Comparison of ENCODE assay signal across 9 mouse cellular contexts in the genomic region with DNA sequence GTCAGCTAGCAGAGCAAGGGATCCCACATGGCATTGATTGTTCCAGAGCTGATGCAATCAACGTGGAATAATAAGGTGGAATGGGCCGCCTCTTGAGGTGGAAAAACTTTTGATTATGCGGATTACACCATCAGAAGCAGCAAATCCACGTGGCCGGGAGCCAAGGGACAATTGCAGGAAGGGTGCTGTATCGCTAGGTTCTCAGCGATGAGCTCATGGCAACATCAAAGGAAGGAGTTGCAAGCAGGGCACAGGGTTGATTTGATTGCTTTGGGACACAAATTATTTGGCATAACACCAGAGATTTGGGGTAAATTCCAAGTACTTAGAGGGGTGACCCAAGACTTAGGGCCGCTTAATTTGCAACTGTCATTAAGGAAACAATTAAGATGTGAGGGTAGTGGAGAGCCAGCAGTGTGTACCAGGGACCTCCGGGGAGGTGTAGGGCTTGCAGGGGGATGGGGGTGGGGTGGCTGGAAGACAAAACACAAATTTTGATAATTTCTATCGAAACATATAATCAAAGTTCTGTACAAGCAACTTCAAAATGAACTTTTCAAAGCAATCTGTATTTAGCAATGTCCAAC.
DNase-seq lines count a peak whose midpoint lies in the region; ATAC-seq and TF ChIP-seq lines count a peak whose summit lies in the region.
"Had no signal": no experiment of that assay in that cellular context is flagged by ENCODE, and none has a peak within 500 bp of the region (broad histone marks: within the 10 kb centered on the region; RNA-seq: fewer than 3 reads in every experiment).

No protein-coding gene starts in this region.

- no peaks in the 10 kb centered on the region for H3K9me3 ChIP-seq in lung, embryonic 14.5 days (ENCODE audit: low read depth, low read length)

- peak; percentile 24 for DNase-seq in embryo, embryonic 10 days (ENCODE audit: low spot score)
- DNase-seq in embryo, embryonic 9.5 days (ENCODE audit: extremely low spot score) = no peak
- DNase-seq in lung, embryonic 14.5 days = peak; percentile 42
- no peak for DNase-seq in lung, postnatal 25 days (ENCODE audit: low spot score)
- DNase-seq in brain, embryonic 14.5 days (ENCODE audit: low read depth) = peak; percentile 90
- peak; percentile 7 for DNase-seq in gastrocnemius, postnatal 14 days
- DNase-seq in frontal cortex, postnatal 14 days (ENCODE audit: low spot score in 2 of 2) = no peak

- TF ChIP-seq POLR2A in brain, embryonic 14.5 days (IDR thresholded peaks at IDR 0.05; ENCODE audit: borderline replicate concordance, extremely low read depth, insufficient read depth, insufficient read length, poor library complexity, severe bottlenecking) = no peak

- no peaks in the 10 kb centered on the region for H3K27me3 ChIP-seq in lung, embryonic 14.5 days (ENCODE audit: insufficient read depth, low read length)
- H3K27me3 ChIP-seq: megakaryocyte, embryonic 14.5 days had no signal

- H3K27ac ChIP-seq in lung, embryonic 14.5 days (ENCODE audit: low read depth) = no peak overlapping the region

- TF ChIP-seq CTCF in lung, embryonic 14.5 days (IDR thresholded peaks at IDR 0.05; ENCODE audit: low read depth) = no peak
- no peak for TF ChIP-seq CTCF in brain, embryonic 14.5 days (IDR thresholded peaks at IDR 0.05; ENCODE audit: borderline replicate concordance, extremely low read depth, insufficient read depth, insufficient read length)

- no peak overlapping the region for H3K9ac ChIP-seq in lung, embryonic 14.5 days

- 59% methylated on average over 10 of the region's 10 CpGs for WGBS in lung, embryonic 14.5 days

- H3K4me1 ChIP-seq in lung, embryonic 14.5 days (ENCODE audit: insufficient read depth) = no peaks in the 10 kb centered on the region
- H3K4me1 ChIP-seq: megakaryocyte, embryonic 14.5 days had no signal

- H3K36me3 ChIP-seq in lung, embryonic 14.5 days (ENCODE audit: insufficient read depth) = no peaks in the 10 kb centered on the region

- ATAC-seq in lung, embryonic 14.5 days (ENCODE audit: insufficient read depth) = no peak; the same call in 1 of the 2 replicates
- ATAC-seq in granulocyte monocyte progenitor cell, adult 5-6 weeks (replicated peaks; ENCODE audit: poor library complexity, severe bottlenecking) = no peak

- H3K4me2 ChIP-seq in lung, embryonic 14.5 days = no peak overlapping the region

- H3K4me3 ChIP-seq in lung, embryonic 14.5 days (ENCODE audit: low read depth, low read length) = no peak overlapping the region
- H3K4me3 ChIP-seq: megakaryocyte, embryonic 14.5 days had no signal

- intact Hi-C loops in gastrocnemius, postnatal 14 days (cut with DNase I; ENCODE audit: low total_unique reads) = no loop called here

Comparison
In these comparisons a context has a peak if more than half of its experiments do, and no peak if none do; other contexts are left out.
1. DNase-seq: peak in embryo, embryonic 10 days (single experiment), lung, embryonic 14.5 days (single experiment), brain, embryonic 14.5 days (single experiment) and gastrocnemius, postnatal 14 days (single experiment); none in embryo, embryonic 9.5 days (single experiment), lung, postnatal 25 days (single experiment) and frontal cortex, postnatal 14 days (0 of 2).